Mouse (Mus musculus) urinary bladder, adult 2 months (tissue): ENCODE results near the gene Trim65. TPM values are rescaled to one million over a fixed set of nuclear protein-coding genes. Genes with fewer than 3 reads are reported as not detected.
A peak's percentile ranks its signal among the peaks of the same experiment; 100 is the strongest.
"Not testable (repeated sequence)": the region's sequence is repeated elsewhere in the genome, so short reads cannot be mapped to it uniquely, and the experiment has no call there.

Source experiments
- DNase-seq: peaks from one replicate; pipeline ENCODE4 v3.0.0; 2022; ENCODE audit warnings: low spot score
- polyA plus RNA-seq: library from polyadenylated mRNA; depleted of rRNA; stranded (reverse); fragments of >200 nt; gene quantifications from 2 replicates; pipeline ENCODE4 v1.2.3, GENCODE M21; 2012

The Trim65 gene
- polyA plus RNA-seq, 1 experiment, result 9.6 TPM

DNA sequence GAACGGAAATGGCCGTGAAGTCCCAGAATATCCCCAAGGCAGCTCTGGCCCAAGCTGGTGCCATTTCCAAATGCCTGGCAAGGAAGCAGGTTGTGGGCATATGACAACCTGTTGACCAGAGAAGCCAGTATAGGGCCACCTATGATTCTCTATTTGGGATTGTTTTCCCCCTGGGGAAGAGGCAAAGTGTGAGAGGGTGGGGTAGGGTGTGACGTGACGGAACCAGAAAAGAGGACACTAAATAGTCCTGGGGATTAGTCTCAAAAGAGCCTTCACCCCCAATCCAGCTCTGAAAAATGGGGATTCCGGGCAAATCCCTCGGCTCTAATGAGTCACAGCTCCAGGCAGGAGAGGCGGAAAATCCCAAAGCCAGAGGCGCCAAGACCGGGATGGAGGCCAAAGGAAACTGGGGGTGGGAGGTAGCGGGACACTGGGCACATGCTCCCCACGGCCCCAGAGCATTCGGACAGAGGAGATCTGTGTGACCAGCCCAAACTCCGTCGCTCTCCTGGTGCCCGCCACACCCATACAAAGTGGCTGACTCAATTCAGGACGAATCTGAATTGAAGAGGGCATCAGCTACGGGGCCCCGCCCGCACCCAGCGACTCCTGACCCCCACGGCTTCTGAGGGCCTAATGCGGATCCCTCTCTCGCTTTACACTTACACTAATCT, 22.3 kb downstream of the Trim65 start:
- DNase-seq, result peak; percentile 52

GRCm38 (mm10) chr11:116107777-116108285, 23.1 kb downstream of the Trim65 start:
- DNase-seq, result no peak

DNA sequence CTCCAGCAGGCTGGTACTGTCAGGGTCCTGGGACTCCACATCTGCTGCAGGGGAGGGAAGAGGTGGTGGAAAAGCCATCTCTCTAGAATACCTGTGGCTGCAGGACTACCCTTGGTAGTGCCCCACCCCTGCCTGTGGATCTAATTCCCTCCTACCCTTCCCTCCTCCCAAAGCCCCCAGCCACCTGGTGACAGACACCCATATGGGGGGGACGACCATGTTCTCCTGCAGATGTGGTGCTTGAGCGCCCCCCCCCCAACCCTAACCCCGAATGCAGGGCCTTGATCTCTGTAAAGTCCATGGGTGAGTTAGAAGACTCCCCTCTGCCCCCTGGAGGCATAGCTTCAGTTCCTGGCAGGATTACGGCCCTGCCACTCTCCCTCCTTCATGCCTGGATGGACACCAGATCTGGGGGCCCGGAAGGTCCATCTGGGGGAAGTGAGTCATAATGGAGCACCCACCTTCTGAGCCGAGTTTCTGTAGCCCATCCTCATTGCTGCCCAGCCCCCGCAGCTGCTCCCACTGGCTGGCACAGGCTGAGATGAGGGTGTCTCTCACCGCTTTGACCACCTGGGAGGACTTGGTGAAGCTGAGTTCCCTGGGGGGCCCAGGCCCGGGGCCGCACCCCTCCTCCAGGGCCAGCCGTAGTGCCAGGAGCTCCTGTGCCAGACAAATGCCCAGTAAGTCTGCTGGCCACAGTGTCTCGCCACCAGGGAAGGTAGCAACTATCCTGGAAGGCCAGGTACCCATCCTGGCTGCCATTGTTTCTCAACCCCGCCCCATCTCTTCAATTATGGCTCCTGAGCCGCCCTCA, 23.8 kb downstream of the Trim65 start:
- DNase-seq, result no peak

DNA sequence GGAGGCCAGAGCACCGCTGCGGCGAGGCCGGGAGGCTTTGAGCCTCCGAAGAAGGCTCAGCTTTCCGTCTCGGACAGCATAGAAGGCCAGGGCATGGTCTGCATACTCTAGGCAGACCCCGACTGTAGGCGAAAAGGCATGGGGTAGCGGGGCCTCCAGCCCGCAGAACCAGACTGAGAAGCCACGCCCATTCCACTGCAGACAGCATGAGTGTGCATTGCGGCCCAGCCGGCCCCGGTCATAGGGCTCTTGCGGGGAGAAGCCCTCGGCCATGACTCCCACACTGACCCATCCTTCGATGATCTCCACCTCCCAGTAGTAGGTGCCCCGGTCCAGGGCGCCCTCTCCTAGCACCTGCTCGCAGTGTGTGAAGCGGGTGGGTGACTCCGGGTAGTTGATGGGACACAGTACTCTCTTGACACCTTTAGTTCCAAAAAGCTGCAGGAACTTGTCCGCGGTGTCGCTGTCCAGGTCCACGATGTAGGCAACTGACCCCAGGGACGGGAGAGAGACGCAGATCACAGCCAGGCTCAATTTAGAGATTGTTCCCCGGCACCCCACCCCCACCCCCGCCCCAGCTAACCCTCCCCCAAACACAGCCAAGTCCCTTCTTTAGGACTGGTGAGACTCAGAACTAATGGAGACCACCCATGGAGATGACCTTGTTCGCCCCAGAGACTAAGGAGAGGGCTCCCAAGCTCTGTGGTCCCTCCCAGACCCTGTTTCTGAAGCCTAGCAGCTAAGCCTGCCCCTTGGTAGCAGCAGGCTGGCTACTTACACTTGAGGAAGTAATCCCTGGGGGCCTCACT, 24.6 kb downstream of the Trim65 start:
- no peak for DNase-seq

DNA sequence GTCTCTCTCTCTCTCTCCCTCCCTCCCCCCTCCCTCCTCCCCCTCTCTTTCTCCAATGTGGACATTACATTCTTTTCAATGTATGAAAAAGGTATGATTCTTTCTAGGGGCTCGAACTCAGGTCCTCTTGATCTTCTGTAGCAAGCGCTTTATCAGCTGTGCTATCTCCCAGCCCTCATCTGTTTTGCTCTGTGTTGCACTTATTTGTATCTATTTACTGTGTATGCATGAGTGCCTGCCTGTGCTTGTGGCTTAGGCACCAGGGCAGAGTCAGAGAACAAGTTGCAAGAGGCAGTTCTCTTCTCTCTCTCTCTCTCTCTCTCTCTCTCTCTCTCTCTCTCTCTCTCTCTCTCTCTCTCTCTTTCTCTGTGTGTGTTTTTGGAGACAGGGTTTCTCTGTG, 25.9 kb downstream of the Trim65 start:
- DNase-seq, result no peak

GRCm38 (mm10) chr11:116104006-116104646, 26.8 kb downstream of the Trim65 start:
- no peak for DNase-seq

DNA sequence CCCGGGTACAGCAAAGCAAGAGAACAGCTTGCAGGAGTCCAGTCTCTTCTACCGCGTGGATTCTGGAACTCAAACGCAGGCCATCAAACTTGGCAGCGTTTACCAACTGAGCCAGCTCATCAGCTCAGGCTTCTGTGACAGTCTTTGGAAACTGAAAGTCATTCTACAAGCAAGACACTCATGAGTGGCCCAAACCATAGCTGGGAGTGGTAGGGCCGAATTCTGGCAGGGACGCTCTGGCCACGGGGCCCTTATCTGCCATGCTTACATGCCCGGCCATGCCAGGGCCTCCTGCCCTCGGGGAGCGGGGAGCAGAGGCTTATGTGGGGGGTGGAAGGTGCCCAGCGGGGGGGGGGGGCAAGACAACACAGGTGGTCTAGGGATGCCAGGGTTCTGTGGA, 27.4 kb downstream of the Trim65 start:
- no peak for DNase-seq

DNA sequence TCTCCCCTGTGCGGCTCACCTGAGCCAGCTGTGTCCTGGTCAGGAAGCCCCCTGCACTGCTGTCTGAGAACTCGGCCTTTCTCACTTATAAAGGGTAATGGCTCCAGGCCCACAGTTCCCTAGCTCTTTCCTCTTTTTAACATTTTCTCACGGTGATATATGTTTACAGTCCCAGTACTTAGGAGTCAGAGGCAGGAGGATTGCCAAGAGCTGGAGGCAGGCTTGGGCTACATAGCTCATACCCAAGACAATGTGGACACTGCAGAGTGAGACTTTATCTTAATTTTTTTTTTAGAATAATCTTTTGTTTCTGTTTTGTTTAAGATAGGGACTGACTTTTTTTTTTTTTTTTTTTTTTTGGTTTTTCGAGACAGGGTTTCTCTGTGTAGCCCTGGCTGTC, 28.5 kb downstream of the Trim65 start:
- DNase-seq, result no peak

GRCm38 (mm10) chr11:116101931-116102381, 29.0 kb downstream of the Trim65 start:
- DNase-seq, result no peak

DNA sequence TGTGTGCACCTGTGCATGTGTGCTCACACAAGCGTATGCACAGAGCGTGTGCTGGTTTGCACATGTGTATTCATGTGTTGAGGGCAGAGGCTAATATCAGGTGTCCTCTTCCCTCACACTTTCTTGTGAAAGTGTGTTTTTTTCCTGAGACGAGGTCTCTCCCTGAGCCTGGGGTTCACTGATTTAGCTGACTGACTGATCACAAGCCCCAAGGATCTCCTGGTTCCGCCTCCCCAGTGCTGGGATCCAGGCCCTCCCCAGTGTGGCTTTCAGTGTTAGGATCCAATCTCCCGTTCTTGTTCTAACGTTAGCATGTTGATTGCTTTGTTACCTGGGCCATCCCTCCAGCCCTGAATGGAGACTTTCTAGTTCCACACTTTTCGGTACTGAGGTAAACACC, 30.1 kb downstream of the Trim65 start:
- no peak for DNase-seq

- DNase-seq, result no peak
Measured at GRCm38 (mm10) chr11:116100385-116100784, 30.5 kb downstream of the Trim65 start.

- no peak for DNase-seq
Measured at GRCm38 (mm10) chr11:116099462-116099861, 31.5 kb downstream of the Trim65 start.

DNA sequence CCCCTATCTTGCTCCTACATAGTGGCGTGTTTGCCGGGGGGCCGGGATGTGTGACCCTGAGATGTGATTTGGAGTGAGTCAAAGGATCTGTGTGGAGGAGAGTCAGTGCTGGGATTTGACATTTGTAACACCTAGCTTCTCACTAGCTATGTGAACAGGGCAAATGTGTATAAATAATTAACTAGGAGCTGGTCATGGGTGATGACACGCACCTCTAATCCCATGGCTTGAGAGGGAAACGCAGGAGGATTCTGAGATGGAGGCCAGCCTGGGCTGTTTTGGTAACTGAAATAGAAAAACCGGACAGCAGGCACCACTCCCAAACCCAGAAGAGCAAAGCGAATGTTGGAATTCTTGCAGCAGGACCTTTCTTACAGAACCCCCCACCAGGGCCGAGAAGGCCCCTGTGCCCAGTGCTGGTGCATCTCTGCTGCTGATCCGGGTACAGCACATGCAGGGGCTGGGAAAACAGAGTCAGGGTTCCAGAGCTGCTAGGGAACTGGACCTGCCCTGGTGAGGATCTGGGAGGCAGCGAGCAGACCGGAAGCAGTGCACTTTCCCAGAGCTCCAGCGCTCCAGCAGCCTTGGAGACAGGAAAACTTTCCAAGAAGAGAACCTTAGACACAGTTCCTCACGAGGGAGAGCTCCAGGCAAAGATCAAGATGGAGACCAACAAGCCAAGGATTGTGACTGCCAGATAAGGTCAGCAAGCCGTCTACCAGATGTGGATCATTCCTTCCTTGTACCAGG, 32.0 kb downstream of the Trim65 start:
- no peak for DNase-seq

- no peak for DNase-seq
Measured at GRCm38 (mm10) chr11:116096213-116097108, 34.5 kb downstream of the Trim65 start.

GRCm38 (mm10) chr11:116095573-116095972, 35.4 kb downstream of the Trim65 start:
- DNase-seq, result no peak

DNA sequence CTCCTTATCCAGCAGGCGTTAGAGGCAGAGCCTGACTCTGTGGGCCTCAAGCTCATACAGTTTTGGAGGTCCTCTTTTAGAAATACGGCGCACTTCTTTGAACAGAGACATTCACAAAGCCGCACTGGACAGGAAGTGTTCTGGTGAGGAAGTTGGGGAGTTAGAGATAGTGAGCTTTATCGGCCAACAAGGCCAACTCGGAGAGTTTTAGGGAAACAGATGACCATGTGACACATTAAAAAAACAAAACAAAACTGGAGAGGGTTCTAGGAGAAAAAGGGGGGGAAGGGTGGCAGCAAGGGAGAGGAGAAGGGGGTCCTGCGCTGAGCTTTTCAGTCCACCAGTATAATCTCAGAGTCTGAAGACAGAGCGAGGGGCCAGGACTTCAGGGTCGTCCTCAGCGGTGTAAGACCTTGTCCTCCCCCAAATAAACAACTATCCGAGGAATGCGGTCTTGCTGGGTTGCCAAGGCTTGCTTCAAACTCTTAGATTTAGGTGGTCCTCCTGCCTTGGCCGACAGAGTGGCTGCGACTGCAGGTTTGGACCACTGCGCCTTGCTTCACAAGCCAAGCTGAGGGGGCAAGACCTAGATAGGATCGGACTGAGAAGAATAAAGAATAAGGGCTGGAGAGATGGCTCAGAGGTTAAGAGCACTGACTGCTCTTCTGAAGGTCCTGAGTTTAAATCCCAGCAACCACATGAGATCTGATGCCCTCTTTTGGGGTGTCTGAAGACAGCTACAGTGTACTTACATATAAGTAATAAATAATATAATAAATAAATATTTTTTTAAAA, 37.0 kb downstream of the Trim65 start:
- no peak for DNase-seq

- not testable (repeated sequence) for DNase-seq
Measured at GRCm38 (mm10) chr11:116092959-116093358, 38.0 kb downstream of the Trim65 start.

GRCm38 (mm10) chr11:116091591-116091990, 39.3 kb downstream of the Trim65 start:
- DNase-seq, result no peak

- no peak for DNase-seq
Measured at GRCm38 (mm10) chr11:116089545-116089944, 41.4 kb downstream of the Trim65 start.
